Mouse (Mus musculus) neural tube, embryonic 13.5 days (tissue): Measurements from ENCODE around the gene Alpl. TPM values are rescaled to one million over a fixed set of nuclear protein-coding genes. Genes with fewer than 3 reads are reported as not detected.

Source experiments
- ATAC-seq: fragments of 200-750 bp; cut with Nextera tagmentation; 2 replicates; pipeline ENCODE4 v1.8.0; 2017; ENCODE audit warnings: low read depth, mild to moderate bottlenecking, moderate TSS enrichment, moderate library complexity
- H3K27ac ChIP-seq: fragments of 300-500 bp; sonication (generic); replicated peaks from 2 replicates; pipeline ENCODE4 v1.5.1; 2015; ENCODE audit warnings: moderate library complexity, mild to moderate bottlenecking, inconsistent platforms
- H3K27me3 ChIP-seq: fragments of 300-500 bp; sonication (generic); 2 replicates; pipeline ENCODE4 v1.6.1; 2015; ENCODE audit warnings: mild to moderate bottlenecking, inconsistent platforms
- H3K36me3 ChIP-seq: fragments of 300-500 bp; sonication (generic); 2 replicates; pipeline ENCODE4 v1.6.1; 2015; ENCODE audit warnings: mild to moderate bottlenecking, inconsistent platforms
- H3K4me1 ChIP-seq: fragments of 300-500 bp; sonication (generic); replicated peaks from 2 replicates; pipeline ENCODE4 v1.6.1; 2015; ENCODE audit warnings: inconsistent platforms
- H3K4me2 ChIP-seq: fragments of 300-500 bp; sonication (generic); 2 replicates; pipeline ENCODE4 v1.6.1; 2015; ENCODE audit warnings: inconsistent platforms, mild to moderate bottlenecking, moderate library complexity
- H3K4me3 ChIP-seq: fragments of 300-500 bp; sonication (generic); 2 replicates; pipeline ENCODE4 v1.5.1; 2015; ENCODE audit warnings: mild to moderate bottlenecking, inconsistent platforms
- H3K9ac ChIP-seq: fragments of 300-500 bp; sonication (generic); 2 replicates; pipeline ENCODE4 v1.6.1; 2015; ENCODE audit warnings: moderate library complexity, mild to moderate bottlenecking, inconsistent platforms
- H3K9me3 ChIP-seq: fragments of 300-500 bp; sonication (generic); 2 replicates; pipeline ENCODE4 v1.6.1; 2016; ENCODE audit warnings: inconsistent platforms
- WGBS: fragments of 180-500 bp; shearing (Covaris S2); methylation state at CpG from one replicate; pipeline ENCODE4 v1.1.7; 2015; 5-methylcytosine and 5-hydroxymethylcytosine counted together
- polyA plus RNA-seq: library from polyadenylated mRNA; unstranded; fragments of >200 nt; fragmentation: Nextera tagmentation; extraction: Ambion mirVana; gene quantifications from 2 replicates; pipeline ENCODE4 v1.2.1, GENCODE M21; 2015

Alpl gene
- polyA plus RNA-seq, 1 experiment from 2014 or later: 7.7 TPM

GRCm38 (mm10) chr4:137765554-137765971, 30.6 kb downstream of the Alpl start:
- Histone ChIP-seq H3K4me3 (no peak overlapping the region), H3K9me3 (no peaks in the 10 kb centered on the region), H3K27me3 (no peaks in the 10 kb centered on the region), H3K4me1 (peaks cover 41% of the 10 kb centered on the region), H3K9ac (no peak overlapping the region), H3K36me3 (no peaks in the 10 kb centered on the region), H3K27ac (peak overlapping the region; percentile 84), H3K4me2 (no peak overlapping the region)
- 31% methylated on average over 7 of the region's 7 CpGs for WGBS
- peak; percentile 92 for ATAC-seq

GRCm38 (mm10) chr4:137764621-137765020, 31.6 kb downstream of the Alpl start:
- Histone ChIP-seq H3K9me3 (no peaks in the 10 kb centered on the region), H3K4me1 (peaks cover 35% of the 10 kb centered on the region), H3K9ac (no peak overlapping the region), H3K4me3 (no peak overlapping the region), H3K4me2 (no peak overlapping the region), H3K27me3 (no peaks in the 10 kb centered on the region), H3K36me3 (no peaks in the 10 kb centered on the region), H3K27ac (peak overlapping the region; percentile 84)
- WGBS: 78% methylated on average over 3 of the region's 3 CpGs
- ATAC-seq: no peak

GRCm38 (mm10) chr4:137763920-137764495, 32.2 kb downstream of the Alpl start:
- Histone ChIP-seq H3K27ac (no peak overlapping the region), H3K4me3 (no peak overlapping the region), H3K4me2 (no peak overlapping the region), H3K9me3 (no peaks in the 10 kb centered on the region), H3K27me3 (no peaks in the 10 kb centered on the region), H3K9ac (no peak overlapping the region), H3K4me1 (peaks cover 33% of the 10 kb centered on the region), H3K36me3 (no peaks in the 10 kb centered on the region)
- ATAC-seq: no peak
- 71% methylated on average over 8 of the region's 8 CpGs for WGBS

- no peak overlapping the region for H3K9ac ChIP-seq
- 78% methylated on average over 9 of the region's 9 CpGs for WGBS
- H3K4me3 ChIP-seq: no peak overlapping the region
- H3K4me1 ChIP-seq: peaks cover 24% of the 10 kb centered on the region
- no peaks in the 10 kb centered on the region for H3K36me3 ChIP-seq
- no peaks in the 10 kb centered on the region for H3K27me3 ChIP-seq
- no peak for ATAC-seq
- no peak overlapping the region for H3K4me2 ChIP-seq
- H3K9me3 ChIP-seq: no peaks in the 10 kb centered on the region
- no peak overlapping the region for H3K27ac ChIP-seq
Observed at GRCm38 (mm10) chr4:137762886-137763285, 33.3 kb downstream of the Alpl start.

- H3K4me3 ChIP-seq: no peak overlapping the region
- no peaks in the 10 kb centered on the region for H3K9me3 ChIP-seq
- no peak overlapping the region for H3K9ac ChIP-seq
- WGBS: 82% methylated on average over 2 of the region's 2 CpGs
- ATAC-seq: no peak
- H3K27me3 ChIP-seq: no peaks in the 10 kb centered on the region
- no peak overlapping the region for H3K4me2 ChIP-seq
- H3K4me1 ChIP-seq: peaks cover 17% of the 10 kb centered on the region
- no peak overlapping the region for H3K27ac ChIP-seq
- no peaks in the 10 kb centered on the region for H3K36me3 ChIP-seq
Observed at GRCm38 (mm10) chr4:137754446-137754845, 41.7 kb downstream of the Alpl start.

GRCm38 (mm10) chr4:137753199-137753598, 43.0 kb downstream of the Alpl start:
- ATAC-seq: no peak
- no peaks in the 10 kb centered on the region for H3K36me3 ChIP-seq
- no peak overlapping the region for H3K9ac ChIP-seq
- H3K4me1 ChIP-seq: peaks cover 21% of the 10 kb centered on the region
- no peak overlapping the region for H3K27ac ChIP-seq
- H3K4me3 ChIP-seq: no peak overlapping the region
- no peaks in the 10 kb centered on the region for H3K27me3 ChIP-seq
- H3K9me3 ChIP-seq: no peaks in the 10 kb centered on the region
- H3K4me2 ChIP-seq: no peak overlapping the region
- WGBS: 83% methylated on average over 7 of the region's 7 CpGs

GRCm38 (mm10) chr4:137752471-137752870, 43.7 kb downstream of the Alpl start:
- H3K4me2 ChIP-seq: no peak overlapping the region
- no peak overlapping the region for H3K4me3 ChIP-seq
- no peak overlapping the region for H3K27ac ChIP-seq
- H3K36me3 ChIP-seq: no peaks in the 10 kb centered on the region
- ATAC-seq: no peak
- WGBS: 84% methylated on average over 15 of the region's 15 CpGs
- H3K27me3 ChIP-seq: no peaks in the 10 kb centered on the region
- no peak overlapping the region for H3K9ac ChIP-seq
- H3K9me3 ChIP-seq: no peaks in the 10 kb centered on the region
- H3K4me1 ChIP-seq: peaks cover 21% of the 10 kb centered on the region

GRCm38 (mm10) chr4:137751717-137752116, 44.5 kb downstream of the Alpl start:
- Histone ChIP-seq H3K9ac (no peak overlapping the region), H3K4me3 (no peak overlapping the region), H3K36me3 (no peaks in the 10 kb centered on the region), H3K27me3 (no peaks in the 10 kb centered on the region), H3K4me2 (no peak overlapping the region), H3K27ac (no peak overlapping the region), H3K4me1 (peaks cover 21% of the 10 kb centered on the region), H3K9me3 (no peaks in the 10 kb centered on the region)
- WGBS: 75% methylated on average over 9 of the region's 9 CpGs
- ATAC-seq: no peak

GRCm38 (mm10) chr4:137751310-137751709, 44.9 kb downstream of the Alpl start:
- no peak overlapping the region for H3K4me3 ChIP-seq
- 78% methylated on average over 8 of the region's 8 CpGs for WGBS
- H3K27me3 ChIP-seq: no peaks in the 10 kb centered on the region
- H3K36me3 ChIP-seq: no peaks in the 10 kb centered on the region
- H3K27ac ChIP-seq: no peak overlapping the region
- no peak overlapping the region for H3K9ac ChIP-seq
- no peak overlapping the region for H3K4me2 ChIP-seq
- no peaks in the 10 kb centered on the region for H3K9me3 ChIP-seq
- peaks cover 21% of the 10 kb centered on the region for H3K4me1 ChIP-seq
- no peak for ATAC-seq

- Histone ChIP-seq H3K4me1 (peaks cover 21% of the 10 kb centered on the region), H3K9me3 (no peaks in the 10 kb centered on the region), H3K9ac (no peak overlapping the region), H3K4me2 (no peak overlapping the region), H3K27me3 (no peaks in the 10 kb centered on the region), H3K36me3 (no peaks in the 10 kb centered on the region), H3K4me3 (no peak overlapping the region), H3K27ac (no peak overlapping the region)
- WGBS: 84% methylated on average over 9 of the region's 9 CpGs
- no peak for ATAC-seq
Observed at GRCm38 (mm10) chr4:137750121-137750520, 46.1 kb downstream of the Alpl start.

GRCm38 (mm10) chr4:137749680-137750079, 46.5 kb downstream of the Alpl start:
- Histone ChIP-seq H3K9me3 (no peaks in the 10 kb centered on the region), H3K36me3 (no peaks in the 10 kb centered on the region), H3K27me3 (no peaks in the 10 kb centered on the region), H3K4me1 (peaks cover 21% of the 10 kb centered on the region), H3K9ac (no peak overlapping the region), H3K4me2 (no peak overlapping the region), H3K4me3 (no peak overlapping the region), H3K27ac (no peak overlapping the region)
- ATAC-seq: no peak
- 79% methylated on average over 9 of the region's 9 CpGs for WGBS

- Histone ChIP-seq H3K27ac (no peak overlapping the region), H3K4me3 (no peak overlapping the region), H3K27me3 (no peaks in the 10 kb centered on the region), H3K9ac (no peak overlapping the region), H3K9me3 (no peaks in the 10 kb centered on the region), H3K4me1 (peaks cover 19% of the 10 kb centered on the region), H3K36me3 (no peaks in the 10 kb centered on the region), H3K4me2 (no peak overlapping the region)
- 53% methylated on average over 4 of the region's 4 CpGs for WGBS
- ATAC-seq: no peak
Observed at GRCm38 (mm10) chr4:137748726-137749125, 47.5 kb downstream of the Alpl start.

GRCm38 (mm10) chr4:137747590-137747989, 48.6 kb downstream of the Alpl start:
- H3K4me3 ChIP-seq: no peak overlapping the region
- H3K4me1 ChIP-seq: peaks cover 15% of the 10 kb centered on the region
- H3K9ac ChIP-seq: no peak overlapping the region
- whole genome bisulfite sequencing: 89% methylated on average over 5 of the region's 5 CpGs
- H3K27ac ChIP-seq: no peak overlapping the region
- no peak overlapping the region for H3K4me2 ChIP-seq
- no peaks in the 10 kb centered on the region for H3K9me3 ChIP-seq
- H3K36me3 ChIP-seq: no peaks in the 10 kb centered on the region
- no peak for ATAC-seq
- no peaks in the 10 kb centered on the region for H3K27me3 ChIP-seq
